Mouse (Mus musculus): ENCODE data around the gene Hsf2bp. TPM values are rescaled to one million over a fixed set of nuclear protein-coding genes. Genes with fewer than 3 reads are reported as not detected.

Gene Hsf2bp
- polyA plus RNA-seq, 1 experiment from 2014 or later: 0.69 TPM

- Histone ChIP-seq H3K27me3 (ENCODE audit: control insufficient read depth, insufficient read depth, low read length) (no peaks in the 10 kb centered on the region), H3K4me3 (ENCODE audit: low read depth, low read length) (no peak overlapping the region), H3K9me3 (ENCODE audit: control insufficient read depth, low read length) (no peaks in the 10 kb centered on the region), H3K27ac (ENCODE audit: low read depth, low read length) (no peak overlapping the region), H3K4me2 (ENCODE audit: low read depth) (no peak overlapping the region), H3K9ac (ENCODE audit: low read length) (no peak overlapping the region), H3K36me3 (ENCODE audit: control insufficient read depth, insufficient read depth, low read length) (no peaks in the 10 kb centered on the region), H3K4me1 (ENCODE audit: control insufficient read depth, insufficient read depth, low read length) (no peaks in the 10 kb centered on the region)
- 89% methylated on average over 3 of the region's 3 CpGs for WGBS
- DNase-seq (ENCODE audit: low spot score) (no peak), ATAC-seq (ENCODE audit: insufficient read depth, low FRiP score, low TSS enrichment) (no peak)
Observed at GRCm38 (mm10) chr17:32003251-32003650, 32.9 kb downstream of the Hsf2bp start.

- Histone ChIP-seq H3K9me3 (ENCODE audit: control insufficient read depth, low read length) (no peaks in the 10 kb centered on the region), H3K27me3 (ENCODE audit: control insufficient read depth, insufficient read depth, low read length) (no peaks in the 10 kb centered on the region), H3K27ac (ENCODE audit: low read depth, low read length) (no peak overlapping the region), H3K9ac (ENCODE audit: low read length) (no peak overlapping the region), H3K4me1 (ENCODE audit: control insufficient read depth, insufficient read depth, low read length) (no peaks in the 10 kb centered on the region), H3K4me3 (ENCODE audit: low read depth, low read length) (no peak overlapping the region), H3K4me2 (ENCODE audit: low read depth) (no peak overlapping the region), H3K36me3 (ENCODE audit: control insufficient read depth, insufficient read depth, low read length) (no peaks in the 10 kb centered on the region)
- WGBS: 80% methylated on average over 1 of the region's 1 CpGs
- DNase-seq (ENCODE audit: low spot score) (no peak), ATAC-seq (ENCODE audit: insufficient read depth, low FRiP score, low TSS enrichment) (no peak)
Observed at GRCm38 (mm10) chr17:31998351-31998750, 37.8 kb downstream of the Hsf2bp start.

GRCm38 (mm10) chr17:31996331-31996730, 39.8 kb downstream of the Hsf2bp start:
- no peak for DNase-seq (ENCODE audit: low spot score)
- H3K4me1 ChIP-seq (ENCODE audit: control insufficient read depth, insufficient read depth, low read length): no peaks in the 10 kb centered on the region
- WGBS: 71% methylated on average over 4 of the region's 4 CpGs

GRCm38 (mm10) chr17:31995784-31996183, 40.4 kb downstream of the Hsf2bp start:
- no peaks in the 10 kb centered on the region for H3K9me3 ChIP-seq (ENCODE audit: control insufficient read depth, low read length)
- H3K36me3 ChIP-seq (ENCODE audit: control insufficient read depth, insufficient read depth, low read length): no peaks in the 10 kb centered on the region
- ATAC-seq (ENCODE audit: insufficient read depth, low FRiP score, low TSS enrichment) (no peak), DNase-seq (ENCODE audit: low spot score) (no peak)
- H3K4me1 ChIP-seq (ENCODE audit: control insufficient read depth, insufficient read depth, low read length): no peaks in the 10 kb centered on the region
- H3K27ac ChIP-seq (ENCODE audit: low read depth, low read length): no peak overlapping the region
- 82% methylated on average over 2 of the region's 2 CpGs for WGBS
- no peak overlapping the region for H3K4me3 ChIP-seq (ENCODE audit: low read depth, low read length)
- no peak overlapping the region for H3K9ac ChIP-seq (ENCODE audit: low read length)
- no peaks in the 10 kb centered on the region for H3K27me3 ChIP-seq (ENCODE audit: control insufficient read depth, insufficient read depth, low read length)
- H3K4me2 ChIP-seq (ENCODE audit: low read depth): no peak overlapping the region

More at GRCm38 (mm10) chr17:31996331-31996730, 39.8 kb downstream of the Hsf2bp start:
- no peaks in the 10 kb centered on the region for H3K27me3 ChIP-seq (ENCODE audit: control insufficient read depth, insufficient read depth, low read length)
- no peak overlapping the region for H3K9ac ChIP-seq (ENCODE audit: low read length)
- no peak overlapping the region for H3K4me2 ChIP-seq (ENCODE audit: low read depth)
- H3K4me3 ChIP-seq (ENCODE audit: low read depth, low read length): no peak overlapping the region
- H3K36me3 ChIP-seq (ENCODE audit: control insufficient read depth, insufficient read depth, low read length): no peaks in the 10 kb centered on the region
- ATAC-seq (ENCODE audit: insufficient read depth, low FRiP score, low TSS enrichment): no peak
- H3K27ac ChIP-seq (ENCODE audit: low read depth, low read length): no peak overlapping the region
- no peaks in the 10 kb centered on the region for H3K9me3 ChIP-seq (ENCODE audit: control insufficient read depth, low read length)

- Histone ChIP-seq H3K4me1 (ENCODE audit: control insufficient read depth, insufficient read depth, low read length) (no peaks in the 10 kb centered on the region), H3K27ac (ENCODE audit: low read depth, low read length) (no peak overlapping the region), H3K27me3 (ENCODE audit: control insufficient read depth, insufficient read depth, low read length) (no peaks in the 10 kb centered on the region), H3K36me3 (ENCODE audit: control insufficient read depth, insufficient read depth, low read length) (no peaks in the 10 kb centered on the region), H3K4me2 (ENCODE audit: low read depth) (no peak overlapping the region), H3K9me3 (ENCODE audit: control insufficient read depth, low read length) (no peaks in the 10 kb centered on the region), H3K4me3 (ENCODE audit: low read depth, low read length) (no peak overlapping the region), H3K9ac (ENCODE audit: low read length) (no peak overlapping the region)
- ATAC-seq (ENCODE audit: insufficient read depth, low FRiP score, low TSS enrichment) (no peak), DNase-seq (ENCODE audit: low spot score) (no peak)
Observed at GRCm38 (mm10) chr17:31994132-31994531, 42.0 kb downstream of the Hsf2bp start.

GRCm38 (mm10) chr17:31993354-31993753, 42.8 kb downstream of the Hsf2bp start:
- WGBS: 88% methylated on average over 1 of the region's 1 CpGs
- no peaks in the 10 kb centered on the region for H3K9me3 ChIP-seq (ENCODE audit: control insufficient read depth, low read length)
- no peak overlapping the region for H3K4me2 ChIP-seq (ENCODE audit: low read depth)
- no peaks in the 10 kb centered on the region for H3K4me1 ChIP-seq (ENCODE audit: control insufficient read depth, insufficient read depth, low read length)
- H3K27ac ChIP-seq (ENCODE audit: low read depth, low read length): no peak overlapping the region
- no peaks in the 10 kb centered on the region for H3K27me3 ChIP-seq (ENCODE audit: control insufficient read depth, insufficient read depth, low read length)
- H3K4me3 ChIP-seq (ENCODE audit: low read depth, low read length): no peak overlapping the region
- H3K9ac ChIP-seq (ENCODE audit: low read length): no peak overlapping the region
- DNase-seq (ENCODE audit: low spot score) (no peak), ATAC-seq (ENCODE audit: insufficient read depth, low FRiP score, low TSS enrichment) (no peak)
- H3K36me3 ChIP-seq (ENCODE audit: control insufficient read depth, insufficient read depth, low read length): no peaks in the 10 kb centered on the region

- ATAC-seq (ENCODE audit: insufficient read depth, low FRiP score, low TSS enrichment) (no peak), DNase-seq (ENCODE audit: low spot score) (no peak)
- WGBS: 82% methylated on average over 2 of the region's 2 CpGs
- H3K9ac ChIP-seq (ENCODE audit: low read length): no peak overlapping the region
- H3K36me3 ChIP-seq (ENCODE audit: control insufficient read depth, insufficient read depth, low read length): no peaks in the 10 kb centered on the region
- no peak overlapping the region for H3K27ac ChIP-seq (ENCODE audit: low read depth, low read length)
- no peaks in the 10 kb centered on the region for H3K4me1 ChIP-seq (ENCODE audit: control insufficient read depth, insufficient read depth, low read length)
- no peak overlapping the region for H3K4me3 ChIP-seq (ENCODE audit: low read depth, low read length)
- H3K27me3 ChIP-seq (ENCODE audit: control insufficient read depth, insufficient read depth, low read length): no peaks in the 10 kb centered on the region
- H3K4me2 ChIP-seq (ENCODE audit: low read depth): no peak overlapping the region
- H3K9me3 ChIP-seq (ENCODE audit: control insufficient read depth, low read length): no peaks in the 10 kb centered on the region
Observed at GRCm38 (mm10) chr17:31992004-31992403, 44.1 kb downstream of the Hsf2bp start.

GRCm38 (mm10) chr17:31989035-31989434, 47.1 kb downstream of the Hsf2bp start:
- no peak overlapping the region for H3K27ac ChIP-seq (ENCODE audit: low read depth, low read length)
- H3K4me3 ChIP-seq (ENCODE audit: low read depth, low read length): no peak overlapping the region
- H3K4me2 ChIP-seq (ENCODE audit: low read depth): no peak overlapping the region
- no peak overlapping the region for H3K9ac ChIP-seq (ENCODE audit: low read length)
- no peak for ATAC-seq (ENCODE audit: insufficient read depth, low FRiP score, low TSS enrichment)
- no peaks in the 10 kb centered on the region for H3K4me1 ChIP-seq (ENCODE audit: control insufficient read depth, insufficient read depth, low read length)
- H3K36me3 ChIP-seq (ENCODE audit: control insufficient read depth, insufficient read depth, low read length): no peaks in the 10 kb centered on the region
- DNase-seq (ENCODE audit: low spot score): no peak
- H3K9me3 ChIP-seq (ENCODE audit: control insufficient read depth, low read length): no peaks in the 10 kb centered on the region
- 94% methylated on average over 2 of the region's 2 CpGs for WGBS
- H3K27me3 ChIP-seq (ENCODE audit: control insufficient read depth, insufficient read depth, low read length): no peaks in the 10 kb centered on the region

GRCm38 (mm10) chr17:31986915-31987314, 49.2 kb downstream of the Hsf2bp start:
- H3K36me3 ChIP-seq (ENCODE audit: control insufficient read depth, insufficient read depth, low read length): no peaks in the 10 kb centered on the region
- H3K4me3 ChIP-seq (ENCODE audit: low read depth, low read length): no peak overlapping the region
- ATAC-seq (ENCODE audit: insufficient read depth, low FRiP score, low TSS enrichment) (no peak), DNase-seq (ENCODE audit: low spot score) (no peak)
- no peak overlapping the region for H3K9ac ChIP-seq (ENCODE audit: low read length)
- no peaks in the 10 kb centered on the region for H3K4me1 ChIP-seq (ENCODE audit: control insufficient read depth, insufficient read depth, low read length)
- no peak overlapping the region for H3K27ac ChIP-seq (ENCODE audit: low read depth, low read length)
- H3K4me2 ChIP-seq (ENCODE audit: low read depth): no peak overlapping the region
- H3K9me3 ChIP-seq (ENCODE audit: control insufficient read depth, low read length): no peaks in the 10 kb centered on the region
- 91% methylated on average over 1 of the region's 1 CpGs for WGBS
- no peaks in the 10 kb centered on the region for H3K27me3 ChIP-seq (ENCODE audit: control insufficient read depth, insufficient read depth, low read length)

Data from neural tube, embryonic 11.5 days (tissue).